Mouse (Mus musculus) forebrain, embryonic 14.5 days (tissue): ENCODE results near the gene Ccdc148. TPM values are rescaled to one million over a fixed set of nuclear protein-coding genes. Genes with fewer than 3 reads are reported as not detected.
A peak's percentile ranks its signal among the peaks of the same experiment; 100 is the strongest.

ENCODE experiments used
- ATAC-seq: fragments of 200-750 bp; cut with Nextera tagmentation; 2 replicates; pipeline ENCODE4 v1.8.0; 2017; ENCODE audit warnings: mild to moderate bottlenecking, moderate library complexity
- DNase-seq: peaks from one replicate; pipeline ENCODE4 v3.0.0-alpha.2; 2015; ENCODE audit warnings: low spot score
- H3K27ac ChIP-seq: fragments of 300-500 bp; sonication (generic); 2 replicates; pipeline ENCODE4 v1.5.1; 2014; ENCODE audit warnings: low read depth, mild to moderate bottlenecking, control low read depth, low read length, moderate library complexity
- H3K27me3 ChIP-seq: fragments of 300-500 bp; sonication (generic); replicated peaks from 2 replicates; pipeline ENCODE4 v1.6.1; 2014; ENCODE audit warnings: low read length, control low read depth, mixed read lengths; ENCODE audit not compliant: control insufficient read depth, insufficient read depth
- H3K36me3 ChIP-seq: fragments of 300-500 bp; sonication (generic); 2 replicates; pipeline ENCODE4 v1.6.1; 2014; ENCODE audit warnings: low read length, control low read depth; ENCODE audit not compliant: control insufficient read depth, insufficient read depth
- H3K4me1 ChIP-seq: fragments of 300-500 bp; sonication (generic); 2 replicates; pipeline ENCODE4 v1.6.1; 2014; ENCODE audit warnings: antibody characterized with exemption, low read length, control low read depth; ENCODE audit not compliant: control insufficient read depth, insufficient read depth
- H3K4me2 ChIP-seq: fragments of 300-500 bp; sonication (generic); 2 replicates; pipeline ENCODE4 v1.6.1; 2014; ENCODE audit warnings: mild to moderate bottlenecking, control low read depth, low read length
- H3K4me3 ChIP-seq: fragments of 300-500 bp; sonication (generic); 2 replicates; pipeline ENCODE4 v1.5.1; 2014; ENCODE audit warnings: low read depth, low read length, control low read depth
- H3K9ac ChIP-seq: fragments of 300-500 bp; sonication (generic); 2 replicates; pipeline ENCODE4 v1.6.1; 2014; ENCODE audit warnings: mild to moderate bottlenecking, low read length, control low read depth, moderate library complexity
- H3K9me3 ChIP-seq: fragments of 300-500 bp; sonication (generic); replicated peaks from 2 replicates; pipeline ENCODE4 v1.6.1; 2016; ENCODE audit warnings: low read length, control low read depth, mixed read lengths; ENCODE audit not compliant: control insufficient read depth
- WGBS: fragments of 180-500 bp; shearing (Covaris S2); extraction: QIAGEN DNeasy Blood & Tissue Kit; methylation state at CpG from one replicate; pipeline ENCODE4 v1.1.7; 2014; 5-methylcytosine and 5-hydroxymethylcytosine counted together
- polyA plus RNA-seq: library from polyadenylated mRNA; unstranded; fragments of >200 nt; fragmentation: Nextera tagmentation; extraction: Ambion mirVana; gene quantifications from 2 replicates; pipeline ENCODE4 v1.2.1, GENCODE M21; 2014

Ccdc148 gene
- polyA plus RNA-seq, 1 experiment from 2014 or later: 1.8 TPM

DNA sequence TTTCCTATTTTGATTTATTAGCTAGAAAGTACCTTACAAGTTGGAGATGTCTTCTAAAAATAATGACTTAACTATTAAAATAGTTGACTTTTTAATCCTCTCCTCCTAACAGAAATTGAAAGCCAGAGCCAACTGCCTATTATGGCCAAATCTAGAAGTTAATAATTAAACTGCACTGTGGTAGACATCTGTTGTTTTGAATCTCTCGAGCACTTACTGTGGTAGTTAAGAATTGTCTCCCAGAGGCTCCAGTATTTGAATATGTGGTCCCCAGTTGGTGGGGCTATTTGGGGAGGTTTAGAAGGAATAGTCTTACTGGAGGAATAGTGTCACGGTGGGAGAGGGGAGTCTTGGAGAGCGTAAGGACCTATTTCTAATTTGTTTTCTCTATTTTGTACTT is 319.5 kb downstream of the Ccdc148 start:
- H3K9ac ChIP-seq: no peak overlapping the region
- H3K27ac ChIP-seq: no peak overlapping the region
- H3K4me3 ChIP-seq: no peak overlapping the region
- H3K27me3 ChIP-seq: no peaks in the 10 kb centered on the region
- DNase-seq (no peak), ATAC-seq (no peak)
- WGBS: 87% methylated on average over 3 of the region's 3 CpGs
- H3K4me2 ChIP-seq: no peak overlapping the region
- H3K36me3 ChIP-seq: no peaks in the 10 kb centered on the region
- H3K9me3 ChIP-seq: no peaks in the 10 kb centered on the region
- no peaks in the 10 kb centered on the region for H3K4me1 ChIP-seq

DNA sequence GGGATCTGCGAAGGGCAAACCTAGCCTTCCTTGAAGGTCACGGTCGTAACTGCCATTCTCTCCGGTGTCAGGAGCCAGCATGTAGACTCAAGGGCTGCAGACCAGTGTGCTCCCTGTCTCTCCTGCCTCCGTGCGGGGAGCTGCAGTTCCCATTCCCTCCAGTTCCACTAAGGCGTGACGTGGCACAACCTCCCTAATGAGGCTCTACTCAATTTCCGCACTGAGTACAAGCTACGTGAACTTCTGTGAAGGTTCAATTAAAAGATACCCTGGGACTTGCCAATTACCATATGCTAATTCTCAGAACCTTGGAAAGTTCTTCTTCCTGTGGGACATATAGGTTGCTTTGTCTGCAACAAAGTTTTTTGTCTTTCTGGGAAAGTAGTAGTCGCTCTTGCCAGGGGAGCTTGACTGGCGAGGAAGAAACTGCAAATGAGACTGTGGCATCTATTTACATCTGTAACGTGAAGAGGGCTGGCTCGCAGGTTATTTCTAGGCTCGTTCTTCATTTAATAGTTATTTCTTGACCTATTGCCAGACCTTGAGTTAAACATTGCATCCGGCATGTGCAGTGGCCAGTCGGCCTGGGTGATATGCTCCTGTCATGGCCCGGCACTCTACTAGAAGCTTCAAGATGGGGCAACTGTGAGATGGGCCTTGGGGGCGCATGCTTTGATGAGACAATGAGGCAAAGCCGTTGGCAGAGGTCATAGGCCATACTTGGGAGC is 328.1 kb downstream of the Ccdc148 start:
- Histone ChIP-seq H3K36me3 (no peaks in the 10 kb centered on the region), H3K27me3 (no peaks in the 10 kb centered on the region), H3K9me3 (no peaks in the 10 kb centered on the region), H3K4me3 (no peak overlapping the region), H3K4me1 (no peaks in the 10 kb centered on the region), H3K27ac (no peak overlapping the region), H3K4me2 (no peak overlapping the region), H3K9ac (no peak overlapping the region)
- ATAC-seq (no peak), DNase-seq (no peak)
- WGBS: 71% methylated on average over 20 of the region's 20 CpGs

DNA sequence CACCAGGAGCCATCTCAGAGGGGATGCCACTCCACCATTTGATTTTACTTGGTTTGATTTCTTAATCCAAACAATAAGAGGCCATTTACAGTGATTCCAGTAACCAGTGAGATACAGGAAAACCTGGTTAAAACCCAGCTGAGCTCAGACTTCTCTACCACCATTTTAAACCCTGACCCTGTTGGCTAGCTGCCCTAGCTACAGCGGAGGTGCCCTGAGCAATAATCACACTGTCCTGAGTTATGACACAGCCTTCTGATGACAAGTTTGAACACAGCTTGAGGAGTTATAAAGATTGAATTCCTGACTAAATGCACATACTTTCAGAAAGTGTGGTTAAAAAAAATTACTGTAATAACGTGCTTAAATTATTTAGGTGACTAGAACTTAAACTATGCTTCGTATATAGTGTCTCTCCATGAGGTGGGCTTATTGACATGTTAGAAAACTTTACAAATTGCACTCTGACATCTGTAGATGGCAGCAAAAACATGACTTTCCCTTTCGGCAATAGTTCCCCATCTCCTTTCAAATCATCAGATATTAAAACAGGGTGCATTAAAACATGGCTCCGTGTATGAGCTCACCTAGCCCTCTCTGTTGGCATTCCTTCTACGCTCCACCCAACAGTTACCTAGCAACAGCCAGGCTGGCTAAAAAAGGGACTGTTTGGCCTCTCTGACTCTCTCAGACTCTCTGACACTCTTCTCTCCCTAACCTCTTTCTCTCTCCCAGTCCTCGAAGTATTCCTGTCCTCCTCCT is 330.3 kb downstream of the Ccdc148 start:
- Histone ChIP-seq H3K27me3 (no peaks in the 10 kb centered on the region), H3K4me1 (no peaks in the 10 kb centered on the region), H3K36me3 (no peaks in the 10 kb centered on the region), H3K27ac (no peak overlapping the region), H3K4me2 (no peak overlapping the region), H3K9ac (no peak overlapping the region), H3K9me3 (no peaks in the 10 kb centered on the region), H3K4me3 (no peak overlapping the region)
- ATAC-seq (0 out of 2 replicates have a peak, but pooled peaks have one; percentile 18), DNase-seq (peak; percentile 27)
- 68% methylated on average over 7 of the region's 7 CpGs for WGBS

DNA sequence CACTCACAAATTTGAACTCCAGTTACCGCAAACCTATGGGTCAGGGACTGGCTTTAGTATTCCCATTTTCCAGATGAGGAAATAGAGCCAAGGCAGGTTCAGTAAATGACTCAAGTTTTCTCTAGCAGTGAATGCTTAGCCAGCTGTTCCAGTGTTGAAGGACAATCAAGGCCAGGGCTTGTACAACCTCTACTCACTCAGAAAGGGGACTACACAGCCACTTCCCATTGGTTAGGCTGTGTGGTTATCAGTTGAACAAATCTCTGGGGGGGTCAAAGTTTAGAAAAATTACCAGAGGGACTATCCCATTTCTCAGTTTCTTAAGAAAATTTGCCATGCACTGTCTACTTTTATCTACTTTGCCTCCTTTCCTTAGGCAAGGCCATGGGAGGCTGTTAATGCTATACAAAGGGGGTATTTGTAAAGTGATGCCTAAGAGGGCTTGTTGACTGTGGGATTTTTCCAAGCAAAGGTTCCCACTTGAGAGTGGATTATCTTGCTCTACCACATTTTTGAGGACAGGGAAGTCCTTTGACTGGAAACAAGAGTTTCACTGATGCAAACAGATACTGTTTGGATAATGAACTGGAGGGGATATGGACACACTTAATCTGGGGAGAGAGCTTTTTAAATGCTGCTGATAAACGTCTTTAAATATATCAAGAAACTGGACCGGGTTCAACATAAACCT is 331.4 kb downstream of the Ccdc148 start:
- no peak overlapping the region for H3K4me2 ChIP-seq
- DNase-seq (no peak), ATAC-seq (no peak)
- no peak overlapping the region for H3K4me3 ChIP-seq
- no peaks in the 10 kb centered on the region for H3K27me3 ChIP-seq
- H3K9ac ChIP-seq: no peak overlapping the region
- WGBS: 75% methylated on average over 3 of the region's 3 CpGs
- no peaks in the 10 kb centered on the region for H3K9me3 ChIP-seq
- no peak overlapping the region for H3K27ac ChIP-seq
- H3K36me3 ChIP-seq: no peaks in the 10 kb centered on the region
- H3K4me1 ChIP-seq: no peaks in the 10 kb centered on the region

DNA sequence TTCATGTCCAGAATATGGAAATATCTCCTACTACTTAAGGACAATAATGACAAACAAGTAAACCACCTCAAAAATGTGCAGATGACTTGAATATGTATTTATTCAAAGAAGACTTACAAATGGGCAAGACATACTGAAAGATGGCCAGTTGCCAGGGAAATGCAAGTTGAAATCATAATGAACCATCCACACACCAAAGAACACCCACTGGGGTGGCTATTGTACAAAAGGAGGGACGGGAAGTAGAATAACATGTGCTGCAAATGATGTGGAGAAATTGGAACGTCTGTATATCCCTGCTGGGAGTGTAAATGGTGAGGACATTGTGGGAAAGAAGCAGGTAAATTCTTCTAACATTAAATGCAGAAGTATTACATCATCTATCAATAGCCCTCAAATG is 347.5 kb downstream of the Ccdc148 start:
- H3K9me3 ChIP-seq: no peaks in the 10 kb centered on the region
- 0 out of 2 replicates have a peak, but pooled peaks cover 2% of the 10 kb centered on the region for H3K4me1 ChIP-seq
- 14% methylated on average over 2 of the region's 2 CpGs for WGBS
- DNase-seq (peak; percentile 60), ATAC-seq (peak; percentile 67; the same call in 1 of the 2 replicates)
- H3K27me3 ChIP-seq: no peaks in the 10 kb centered on the region
- H3K9ac ChIP-seq: no peak overlapping the region
- no peak overlapping the region for H3K27ac ChIP-seq
- H3K4me3 ChIP-seq: no peak overlapping the region
- H3K36me3 ChIP-seq: no peaks in the 10 kb centered on the region
- no peak overlapping the region for H3K4me2 ChIP-seq

DNA sequence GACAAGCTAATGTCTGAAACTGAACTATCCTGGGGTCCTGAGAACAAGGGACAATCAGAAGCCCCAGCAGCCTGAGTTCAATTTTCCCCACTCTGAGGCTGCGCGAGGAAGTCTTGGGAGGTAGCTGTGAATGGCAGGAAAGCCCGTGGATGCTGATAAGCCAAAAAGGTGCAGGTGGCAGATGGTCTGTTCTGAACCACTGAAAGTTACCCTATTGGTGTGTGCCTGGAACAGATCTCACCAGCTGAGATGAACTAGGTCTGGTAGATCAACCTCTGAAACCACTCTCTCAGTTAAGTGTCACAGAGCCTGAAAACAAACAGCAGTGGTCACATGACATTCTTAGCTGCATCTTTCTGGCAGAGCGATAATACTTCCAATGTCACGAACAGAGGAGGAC is 360.9 kb downstream of the Ccdc148 start:
- no peak overlapping the region for H3K4me2 ChIP-seq
- H3K4me1 ChIP-seq: no peaks in the 10 kb centered on the region

DNA sequence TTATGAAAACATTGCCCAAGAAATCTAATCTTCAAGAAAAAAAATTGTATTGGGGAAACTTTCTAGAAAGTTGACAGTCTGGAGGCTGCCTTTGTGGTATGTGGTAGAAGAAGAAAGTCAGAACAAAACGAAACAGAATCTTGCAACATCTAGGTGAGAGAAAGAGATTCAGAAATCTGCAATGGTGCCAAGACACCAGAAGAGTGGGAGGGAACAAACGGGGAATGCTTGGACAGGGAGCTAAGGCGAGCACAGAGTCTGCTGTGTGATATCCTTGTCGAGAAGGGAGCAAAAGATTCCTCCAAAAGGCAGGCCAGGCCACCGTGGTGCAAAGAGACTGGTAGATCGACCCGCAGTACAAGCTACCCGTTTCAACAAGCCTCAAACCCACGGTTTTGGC is 361.4 kb downstream of the Ccdc148 start:
- Histone ChIP-seq H3K9ac (no peak overlapping the region), H3K27ac (no peak overlapping the region), H3K27me3 (no peaks in the 10 kb centered on the region), H3K36me3 (no peaks in the 10 kb centered on the region), H3K9me3 (no peaks in the 10 kb centered on the region), H3K4me2 (no peak overlapping the region), H3K4me1 (no peaks in the 10 kb centered on the region), H3K4me3 (no peak overlapping the region)
- 90% methylated on average over 9 of the region's 9 CpGs for WGBS
- DNase-seq: no peak
- no peak for ATAC-seq

More for the DNA sequence above, 360.9 kb downstream of the Ccdc148 start:
- Histone ChIP-seq H3K4me3 (no peak overlapping the region), H3K36me3 (no peaks in the 10 kb centered on the region), H3K27me3 (no peaks in the 10 kb centered on the region), H3K9me3 (no peaks in the 10 kb centered on the region), H3K27ac (no peak overlapping the region), H3K9ac (no peak overlapping the region)
- WGBS: 92% methylated on average over 5 of the region's 5 CpGs
- DNase-seq (no peak), ATAC-seq (no peak)

DNA sequence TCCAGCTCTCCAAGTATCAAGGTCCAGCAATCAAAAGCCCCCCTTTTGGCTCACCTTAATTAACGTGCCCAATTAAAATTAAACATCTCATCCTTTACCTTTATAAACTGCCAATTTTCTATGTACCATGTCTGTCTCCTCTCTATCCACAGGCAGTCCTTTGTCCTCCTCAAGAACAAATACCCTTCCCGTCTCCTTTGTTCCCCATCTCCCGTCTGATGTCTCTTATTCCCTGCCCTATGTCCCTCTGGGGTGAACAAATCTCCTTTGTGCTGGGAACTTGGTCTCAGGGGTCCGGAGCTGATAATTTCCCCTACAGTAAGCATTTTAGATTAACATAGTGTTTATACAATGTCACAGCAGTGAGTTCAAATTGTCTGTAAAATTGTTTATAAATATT is 363.0 kb downstream of the Ccdc148 start:
- WGBS: 15% methylated on average over 4 of the region's 4 CpGs
- H3K9ac ChIP-seq: no peak overlapping the region
- no peak overlapping the region for H3K4me2 ChIP-seq
- H3K27me3 ChIP-seq: no peaks in the 10 kb centered on the region
- 0 out of 2 replicates have a peak, but pooled peaks have one; percentile 34 for ATAC-seq
- H3K4me3 ChIP-seq: no peak overlapping the region
- no peaks in the 10 kb centered on the region for H3K4me1 ChIP-seq
- no peaks in the 10 kb centered on the region for H3K36me3 ChIP-seq
- H3K9me3 ChIP-seq: no peaks in the 10 kb centered on the region
- DNase-seq: no peak
- no peak overlapping the region for H3K27ac ChIP-seq
